Mouse (Mus musculus): Measurements from ENCODE around the gene Ccdc144b. TPM values are rescaled to one million over a fixed set of nuclear protein-coding genes. Genes with fewer than 3 reads are reported as not detected.

The Ccdc144b gene
- polyA plus RNA-seq, 1 experiment from 2014 or later = not detected

DNA sequence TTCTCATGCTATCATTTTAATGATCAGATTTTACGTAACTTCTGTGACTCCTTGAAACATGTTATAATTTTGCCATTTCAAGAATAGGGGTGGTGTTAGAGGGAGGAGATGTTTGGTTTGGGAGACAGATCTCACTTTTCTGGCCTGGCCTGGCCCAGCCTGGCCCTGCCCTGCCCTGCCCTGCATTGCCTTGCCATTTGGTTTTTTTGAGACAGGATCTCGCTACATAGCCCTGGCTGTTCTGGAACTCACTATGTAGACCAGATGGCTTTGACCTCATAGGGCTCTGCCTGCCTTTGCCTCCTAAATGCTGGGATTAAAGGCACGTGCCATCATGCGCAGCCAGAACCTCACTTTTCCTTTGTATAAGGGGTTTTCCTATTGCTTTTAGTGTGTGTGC lies 17.1 kb upstream of the Ccdc144b start:
- Histone ChIP-seq H3K27ac (no peak overlapping the region), H3K9ac (no peak overlapping the region), H3K4me3 (replicated peaks) (no peak overlapping the region), H3K4me1 (replicated peaks) (peaks cover 16% of the 10 kb centered on the region), H3K4me2 (no peak overlapping the region), H3K27me3 (no peaks in the 10 kb centered on the region), H3K36me3 (peaks cover 29% of the 10 kb centered on the region), H3K9me3 (replicated peaks) (no peaks in the 10 kb centered on the region)
- DNase-seq (no peak), ATAC-seq (ENCODE audit: low read depth) (no peak)
- WGBS (ENCODE audit: insufficient replicate concordance) = 81% methylated on average over 4 of the region's 4 CpGs

GRCm38 (mm10) chr3:36067731-36068130 lies 14.4 kb upstream of the Ccdc144b start:
- peaks cover 8% of the 10 kb centered on the region for H3K36me3 ChIP-seq
- 76% methylated on average over 6 of the region's 6 CpGs for WGBS (ENCODE audit: insufficient replicate concordance)
- no peak overlapping the region for H3K27ac ChIP-seq
- H3K27me3 ChIP-seq = 0 out of 2 replicates have a peak, but pooled peaks cover 3% of the 10 kb centered on the region
- no peak overlapping the region for H3K9ac ChIP-seq
- ATAC-seq (ENCODE audit: low read depth) (no peak), DNase-seq (no peak)
- no peak overlapping the region for H3K4me2 ChIP-seq
- no peak overlapping the region for H3K4me3 ChIP-seq (replicated peaks)
- H3K9me3 ChIP-seq (replicated peaks) = no peaks in the 10 kb centered on the region
- H3K4me1 ChIP-seq (replicated peaks) = peaks cover 16% of the 10 kb centered on the region

GRCm38 (mm10) chr3:36065843-36066651 lies 12.7 kb upstream of the Ccdc144b start, which contains the start of gene Acad9:
Acad9 (plus strand) TSS chr3:36065979.
- no peak within 1 kb of the TSS; the same call in 1 of the 2 replicates for H3K27ac ChIP-seq
- under 1% methylated on average over 48 of the region's 49 CpGs for WGBS (ENCODE audit: insufficient replicate concordance)
- no peaks in the 10 kb centered on the region for H3K9me3 ChIP-seq (replicated peaks)
- 0 out of 2 replicates have a peak, but pooled peaks cover 7% of the 10 kb centered on the region for H3K27me3 ChIP-seq
- ATAC-seq (ENCODE audit: low read depth) (peak; percentile 95), DNase-seq (peak; percentile 86)
- H3K9ac ChIP-seq = peak within 1 kb of the TSS; percentile 87
- peak within 1 kb of the TSS; percentile 87 for H3K4me3 ChIP-seq (replicated peaks)
- peaks cover 4% of the 10 kb centered on the region for H3K36me3 ChIP-seq
- peaks cover 16% of the 10 kb centered on the region for H3K4me1 ChIP-seq (replicated peaks)
- H3K4me2 ChIP-seq = peak within 1 kb of the TSS; percentile 82

- ATAC-seq (ENCODE audit: low read depth) (no peak), DNase-seq (no peak)
- Histone ChIP-seq H3K27me3 (peaks cover 10% of the 10 kb centered on the region; the same call in 1 of the 2 replicates), H3K27ac (no peak overlapping the region), H3K9ac (no peak overlapping the region), H3K36me3 (no peaks in the 10 kb centered on the region), H3K4me3 (replicated peaks) (peak overlapping the region; percentile 87), H3K9me3 (replicated peaks) (no peaks in the 10 kb centered on the region), H3K4me2 (peak overlapping the region; percentile 82), H3K4me1 (replicated peaks) (peaks cover 16% of the 10 kb centered on the region)
- 85% methylated on average over 2 of the region's 2 CpGs for WGBS (ENCODE audit: insufficient replicate concordance)
Observed at GRCm38 (mm10) chr3:36065166-36065565, 11.8 kb upstream of the Ccdc144b start.

- DNase-seq = no peak
- Histone ChIP-seq H3K4me3 (replicated peaks) (no peak overlapping the region), H3K4me2 (no peak overlapping the region), H3K27me3 (peaks cover 10% of the 10 kb centered on the region; the same call in 1 of the 2 replicates), H3K36me3 (no peaks in the 10 kb centered on the region), H3K9ac (no peak overlapping the region), H3K9me3 (replicated peaks) (no peaks in the 10 kb centered on the region), H3K27ac (no peak overlapping the region), H3K4me1 (replicated peaks) (peaks cover 16% of the 10 kb centered on the region)
- no peak for ATAC-seq (ENCODE audit: low read depth)
- WGBS (ENCODE audit: insufficient replicate concordance) = 74% methylated on average over 1 of the region's 1 CpGs
Observed at GRCm38 (mm10) chr3:36064592-36065061, 11.3 kb upstream of the Ccdc144b start.

DNA sequence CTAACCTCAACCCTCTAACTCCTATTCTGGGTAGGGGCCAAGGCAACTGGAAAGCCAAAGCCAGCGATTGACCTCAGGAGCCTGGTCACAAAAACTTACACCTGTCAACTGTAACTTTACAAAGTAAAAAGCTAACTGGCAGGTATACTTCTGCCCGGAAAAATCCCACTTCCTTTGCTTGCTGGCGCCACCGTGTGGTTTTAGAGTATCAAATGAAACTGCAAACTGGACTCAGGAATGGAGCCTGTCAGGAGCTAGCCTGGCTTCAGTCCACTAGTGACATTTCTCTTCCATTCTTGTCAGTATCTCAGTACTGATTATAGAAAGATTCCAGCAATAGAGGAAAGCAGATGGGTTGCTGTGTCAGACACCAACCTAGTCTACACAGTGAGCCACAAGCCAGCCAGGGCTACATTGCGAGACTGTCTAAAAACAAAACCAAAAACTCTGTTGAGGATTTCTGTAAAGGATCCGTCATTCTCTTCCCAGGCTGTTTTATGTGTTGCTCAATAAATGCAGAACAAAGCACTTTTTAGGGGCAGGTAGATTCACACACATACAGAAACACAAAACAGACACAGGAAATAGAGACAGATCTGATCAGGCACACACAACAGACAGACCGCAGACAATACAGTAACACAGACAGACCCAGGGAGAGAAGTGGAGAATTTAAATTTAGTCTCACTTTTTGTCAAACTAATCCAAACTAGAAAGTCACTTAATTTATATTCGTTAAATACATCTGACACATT lies 6.9 kb upstream of the Ccdc144b start:
- WGBS (ENCODE audit: insufficient replicate concordance) = 28% methylated on average over 8 of the region's 8 CpGs

GRCm38 (mm10) chr3:36049106-36049505 lies 4.2 kb downstream of the Ccdc144b start:
- Histone ChIP-seq H3K4me1 (replicated peaks) (no peaks in the 10 kb centered on the region), H3K9ac (no peak overlapping the region), H3K4me3 (replicated peaks) (no peak overlapping the region), H3K36me3 (no peaks in the 10 kb centered on the region), H3K4me2 (no peak overlapping the region), H3K9me3 (replicated peaks) (no peaks in the 10 kb centered on the region), H3K27me3 (no peaks in the 10 kb centered on the region), H3K27ac (no peak overlapping the region)
- 38% methylated on average over 1 of the region's 1 CpGs for WGBS (ENCODE audit: insufficient replicate concordance)
- DNase-seq (no peak), ATAC-seq (ENCODE audit: low read depth) (no peak)

More for the DNA sequence above, 6.9 kb upstream of the Ccdc144b start:
- peak; percentile 14 for DNase-seq
- Histone ChIP-seq H3K4me2 (no peak overlapping the region), H3K4me3 (replicated peaks) (no peak overlapping the region), H3K4me1 (replicated peaks) (no peaks in the 10 kb centered on the region), H3K36me3 (no peaks in the 10 kb centered on the region), H3K27me3 (peaks cover 10% of the 10 kb centered on the region; the same call in 1 of the 2 replicates), H3K9ac (no peak overlapping the region), H3K27ac (no peak overlapping the region), H3K9me3 (replicated peaks) (no peaks in the 10 kb centered on the region)
- no peak for ATAC-seq (ENCODE audit: low read depth)

GRCm38 (mm10) chr3:36045086-36045485 lies 8.3 kb downstream of the Ccdc144b start:
- ATAC-seq (ENCODE audit: low read depth) = no peak
- Histone ChIP-seq H3K4me3 (replicated peaks) (no peak overlapping the region), H3K27ac (no peak overlapping the region), H3K36me3 (no peaks in the 10 kb centered on the region), H3K9me3 (replicated peaks) (no peaks in the 10 kb centered on the region), H3K4me1 (replicated peaks) (no peaks in the 10 kb centered on the region), H3K27me3 (no peaks in the 10 kb centered on the region), H3K9ac (no peak overlapping the region), H3K4me2 (no peak overlapping the region)
- no peak for DNase-seq
- 52% methylated on average over 4 of the region's 4 CpGs for WGBS (ENCODE audit: insufficient replicate concordance)

DNA sequence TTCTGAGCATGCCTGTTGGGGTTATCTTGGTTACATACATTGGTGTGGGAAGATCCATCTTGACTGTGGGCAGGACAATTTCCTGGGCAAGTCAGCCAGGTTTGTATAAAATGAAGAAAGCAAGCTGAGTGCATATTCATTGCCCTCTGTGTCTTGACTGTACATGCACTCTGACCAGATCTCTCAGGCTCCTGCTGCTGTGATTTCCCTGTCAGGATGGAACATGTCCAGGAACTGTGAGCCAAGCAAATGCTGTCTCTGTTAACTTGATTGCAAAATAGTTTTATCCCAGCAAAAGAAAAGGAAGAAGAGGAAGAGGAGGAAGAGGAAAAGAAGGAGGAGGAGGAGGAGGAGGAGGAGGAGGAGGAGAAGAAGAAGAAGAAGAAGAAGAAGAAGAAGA lies 8.8 kb downstream of the Ccdc144b start:
- ATAC-seq (ENCODE audit: low read depth) = no peak

GRCm38 (mm10) chr3:36031740-36032510 lies 21.4 kb downstream of the Ccdc144b start:
- no peaks in the 10 kb centered on the region for H3K27me3 ChIP-seq
- DNase-seq = no peak
- no peak overlapping the region for H3K27ac ChIP-seq
- WGBS (ENCODE audit: insufficient replicate concordance) = 52% methylated on average over 6 of the region's 6 CpGs
- no peaks in the 10 kb centered on the region for H3K36me3 ChIP-seq
- H3K9me3 ChIP-seq (replicated peaks) = no peaks in the 10 kb centered on the region
- H3K4me1 ChIP-seq (replicated peaks) = no peaks in the 10 kb centered on the region
- no peak overlapping the region for H3K4me3 ChIP-seq (replicated peaks)
- no peak overlapping the region for H3K9ac ChIP-seq
- no peak overlapping the region for H3K4me2 ChIP-seq
- ATAC-seq (ENCODE audit: low read depth) = no peak

More for the DNA sequence above, 8.8 kb downstream of the Ccdc144b start:
- no peak overlapping the region for H3K27ac ChIP-seq
- H3K4me1 ChIP-seq (replicated peaks) = no peaks in the 10 kb centered on the region
- no peaks in the 10 kb centered on the region for H3K36me3 ChIP-seq
- H3K4me2 ChIP-seq = no peak overlapping the region
- H3K9me3 ChIP-seq (replicated peaks) = no peaks in the 10 kb centered on the region
- no peak overlapping the region for H3K9ac ChIP-seq
- no peak overlapping the region for H3K4me3 ChIP-seq (replicated peaks)
- H3K27me3 ChIP-seq = no peaks in the 10 kb centered on the region
- no peak for DNase-seq

- Histone ChIP-seq H3K9ac (no peak overlapping the region), H3K4me1 (replicated peaks) (no peaks in the 10 kb centered on the region), H3K36me3 (no peaks in the 10 kb centered on the region), H3K4me3 (replicated peaks) (no peak overlapping the region), H3K27me3 (no peaks in the 10 kb centered on the region), H3K4me2 (no peak overlapping the region), H3K9me3 (replicated peaks) (no peaks in the 10 kb centered on the region), H3K27ac (no peak overlapping the region)
- 48% methylated on average over 4 of the region's 4 CpGs for WGBS (ENCODE audit: insufficient replicate concordance)
- DNase-seq (no peak), ATAC-seq (ENCODE audit: low read depth) (no peak)
Observed at GRCm38 (mm10) chr3:36029993-36030392, 23.4 kb downstream of the Ccdc144b start.
